Comparison of ENCODE assay signal across 8 mouse cellular contexts in the genomic region with DNA sequence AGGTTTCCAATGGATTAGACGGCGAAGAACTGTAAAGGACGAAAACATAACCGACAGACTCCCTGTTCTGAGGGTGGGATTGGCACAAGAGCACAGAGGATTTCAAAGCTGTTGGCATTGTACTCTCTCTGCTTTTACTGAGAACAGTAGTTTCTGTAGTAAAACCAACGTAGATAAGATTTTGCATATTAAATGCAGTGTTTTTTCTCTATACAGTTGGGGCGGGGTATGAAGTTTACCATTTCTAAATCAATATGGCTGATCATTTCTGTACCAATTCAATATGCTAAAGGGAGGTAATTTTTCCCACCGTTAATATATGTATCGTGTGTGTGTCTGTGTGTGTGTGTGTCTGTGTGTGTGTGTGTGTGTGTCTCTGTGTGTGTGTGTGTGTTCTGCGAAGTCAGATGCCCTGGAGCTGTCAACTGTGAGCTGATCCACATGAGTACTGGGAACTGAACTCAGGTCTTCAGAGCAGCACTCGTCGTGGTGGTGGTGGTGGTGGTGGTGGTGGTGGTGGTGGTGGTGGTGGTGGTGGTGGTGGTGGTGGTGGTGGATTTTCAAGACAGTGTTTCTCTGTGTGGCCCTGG. TPM values are rescaled to one million over a fixed set of nuclear protein-coding genes. Genes with fewer than 3 reads are reported as not detected.
DNase-seq lines count a peak whose midpoint lies in the region; ATAC-seq and TF ChIP-seq lines count a peak whose summit lies in the region.

No protein-coding gene starts in this region.

- TF ChIP-seq CTCF in bone marrow, adult 2 months (IDR thresholded peaks at IDR 0.05; ENCODE audit: control insufficient read depth, insufficient read depth, low read length): no peak

- no peak for DNase-seq in heart, adult 11 months
- DNase-seq in layer of hippocampus, adult 9-11 months: no peak
- DNase-seq in embryo, embryonic 10 days (ENCODE audit: low spot score): no peak
- DNase-seq in embryo, embryonic 11 days: no peak

- H3K4me1 ChIP-seq in heart, embryonic 16.5 days (ENCODE audit: control insufficient read depth, insufficient read depth, low read length): peaks cover under 1% of the 10 kb centered on the region; the same call in 1 of the 2 replicates
- H3K4me1 ChIP-seq in bone marrow, adult 2 months (ENCODE audit: control insufficient read depth, insufficient read depth, low read length): peaks cover 1% of the 10 kb centered on the region
- H3K4me1 ChIP-seq in hindbrain, embryonic 15.5 days (replicated peaks): no peaks in the 10 kb centered on the region
- H3K4me1 ChIP-seq in midbrain, embryonic 12.5 days: 0 out of 2 replicates have a peak, but pooled peaks cover 8% of the 10 kb centered on the region

- H3K9me3 ChIP-seq in heart, embryonic 16.5 days (replicated peaks; ENCODE audit: control insufficient read depth, low read length): peaks cover 3% of the 10 kb centered on the region; the same call in 1 of the 2 replicates
- no peaks in the 10 kb centered on the region for H3K9me3 ChIP-seq in hindbrain, embryonic 15.5 days
- no peaks in the 10 kb centered on the region for H3K9me3 ChIP-seq in midbrain, embryonic 12.5 days

- H3K4me2 ChIP-seq in heart, embryonic 16.5 days (ENCODE audit: low read depth, low read length): peak overlapping the region; percentile 82
- peak overlapping the region; percentile 50 for H3K4me2 ChIP-seq in hindbrain, embryonic 15.5 days
- H3K4me2 ChIP-seq in midbrain, embryonic 12.5 days (replicated peaks): peak overlapping the region; percentile 56

- TF ChIP-seq POLR2A in bone marrow, adult 2 months (IDR thresholded peaks at IDR 0.05; ENCODE audit: borderline replicate concordance, control insufficient read depth, low read depth, low read length): no peak

- H3K27me3 ChIP-seq in heart, embryonic 16.5 days (ENCODE audit: control insufficient read depth, insufficient read depth, low read length): no peaks in the 10 kb centered on the region
- H3K27me3 ChIP-seq in hindbrain, embryonic 15.5 days: no peaks in the 10 kb centered on the region
- H3K27me3 ChIP-seq in midbrain, embryonic 12.5 days: no peaks in the 10 kb centered on the region

- 29% methylated on average over 11 of the region's 11 CpGs for WGBS in heart, embryonic 16.5 days
- WGBS in bone marrow, adult 2 months: 12% methylated on average over 11 of the region's 11 CpGs
- 11% methylated on average over 11 of the region's 11 CpGs for WGBS in hindbrain, embryonic 15.5 days
- WGBS in midbrain, embryonic 12.5 days: 24% methylated on average over 9 of the region's 11 CpGs

- H3K9ac ChIP-seq in heart, embryonic 16.5 days (ENCODE audit: low read length): peak overlapping the region; percentile 85
- peak overlapping the region; percentile 34 for H3K9ac ChIP-seq in hindbrain, embryonic 15.5 days
- H3K9ac ChIP-seq in midbrain, embryonic 12.5 days (replicated peaks): peak overlapping the region; percentile 48

- H3K27ac ChIP-seq in heart, embryonic 16.5 days (ENCODE audit: low read length): peak overlapping the region; percentile 77
- H3K27ac ChIP-seq in bone marrow, adult 2 months (ENCODE audit: control insufficient read depth, insufficient read depth, low read depth, low read length, poor library complexity): peak overlapping the region; percentile 77
- peak overlapping the region; percentile 81 for H3K27ac ChIP-seq in hindbrain, embryonic 15.5 days (replicated peaks)
- H3K27ac ChIP-seq in midbrain, embryonic 12.5 days (replicated peaks): peak overlapping the region; percentile 68

- peak overlapping the region; percentile 61 for H3K4me3 ChIP-seq in heart, embryonic 16.5 days (ENCODE audit: low read length)
- peak overlapping the region; percentile 70 for H3K4me3 ChIP-seq in bone marrow, adult 2 months (replicated peaks; ENCODE audit: control insufficient read depth, low read depth, low read length)
- peak overlapping the region; percentile 37 for H3K4me3 ChIP-seq in hindbrain, embryonic 15.5 days
- H3K4me3 ChIP-seq in midbrain, embryonic 12.5 days: peak overlapping the region; percentile 40

- no peak; the same call in 1 of the 2 replicates for ATAC-seq in heart, embryonic 16.5 days (replicated peaks; ENCODE audit: extremely low read depth, insufficient read depth, low FRiP score)
- ATAC-seq in hindbrain, embryonic 15.5 days (ENCODE audit: low FRiP score, low read depth): peak; percentile 29; the same call in 1 of the 2 replicates
- peak; percentile 41; the same call in 1 of the 2 replicates for ATAC-seq in midbrain, embryonic 12.5 days (ENCODE audit: low FRiP score, low read depth)

- no peaks in the 10 kb centered on the region for H3K36me3 ChIP-seq in heart, embryonic 16.5 days (ENCODE audit: control insufficient read depth, insufficient read depth)
- H3K36me3 ChIP-seq in hindbrain, embryonic 15.5 days: no peaks in the 10 kb centered on the region
- no peaks in the 10 kb centered on the region for H3K36me3 ChIP-seq in midbrain, embryonic 12.5 days

RNA-seq across cellular contexts. Expression of a gene that starts 7.1 kb away (rescaled TPM):
- polyA plus RNA-seq in heart, embryonic 16.5 days (2015; fragmentation: Nextera tagmentation; extraction: Ambion mirVana): 5.4 and 6.5 TPM in 2 replicates
- polyA plus RNA-seq in bone marrow, adult 2 months (2011; ENCODE audit: insufficient read depth, insufficient read length, low replicate concordance, missing spikeins): 4.3 and 7.0 TPM in 2 replicates
- polyA plus RNA-seq in hindbrain, embryonic 15.5 days (2015; fragmentation: Nextera tagmentation; extraction: Ambion mirVana): 6.7 and 8.1 TPM in 2 replicates
- 5.6 and 6.5 TPM in 2 replicates for polyA plus RNA-seq in midbrain, embryonic 12.5 days (2016; fragmentation: Nextera tagmentation; extraction: Ambion mirVana)

Comparison
In these comparisons a context has a peak if more than half of its experiments do, and no peak if none do; other contexts are left out.
1. H3K9ac ChIP-seq: peak in every context shown above with its lines; median percentile 85 in heart, embryonic 16.5 days; 48 in midbrain, embryonic 12.5 days; 34 in hindbrain, embryonic 15.5 days.